Mouse (Mus musculus) MEL (cell line): Measurements from ENCODE around the gene 1110065P20Rik. TPM values are rescaled to one million over a fixed set of nuclear protein-coding genes. Genes with fewer than 3 reads are reported as not detected.

ENCODE experiments used
- DNase-seq: peaks from one replicate; pipeline ENCODE4 v3.0.0; 2011; ENCODE audit warnings: low read depth, low spot score
- H3K27ac ChIP-seq: 2 replicates; pipeline ENCODE4 v1.5.1; 2012; ENCODE audit warnings: low read depth, mild to moderate bottlenecking, control low read depth, low read length, moderate library complexity; ENCODE audit not compliant: control insufficient read depth
- H3K27me3 ChIP-seq, 2 experiments: fragments of 150-350 bp in 1 of 2; sonication (generic) in 1 of 2; 2 replicates each; pipeline ENCODE4 v1.6.1; 2012; ENCODE audit warnings: low read length in 2 of 2, mild to moderate bottlenecking in 2 of 2, improper control_type of control experiment in 1 of 2, moderate library complexity in 1 of 2; ENCODE audit not compliant: insufficient read depth in 2 of 2, control insufficient read depth in 1 of 2
- H3K36me3 ChIP-seq, 2 experiments: 2 replicates each; pipeline ENCODE4 v1.6.1; 2012 to 2014; ENCODE audit warnings: low read length in 2 of 2, improper control_type of control experiment in 1 of 2, inconsistent platforms in 1 of 2, mild to moderate bottlenecking in 1 of 2; ENCODE audit not compliant: insufficient read depth in 2 of 2, control insufficient read depth in 1 of 2
- H3K4me1 ChIP-seq, 2 experiments: fragments of 150-350 bp in 1 of 2; sonication (generic) in 1 of 2; 2 replicates each; pipeline ENCODE4 v1.6.1; 2012; ENCODE audit warnings: low read length in 2 of 2, improper control_type of control experiment in 1 of 2, mild to moderate bottlenecking in 1 of 2; ENCODE audit not compliant: insufficient read depth in 2 of 2, control insufficient read depth in 1 of 2
- H3K4me3 ChIP-seq, 2 experiments: fragments of 150-350 bp in 1 of 2; sonication (generic) in 1 of 2; 2 replicates each; pipeline ENCODE4 v1.5.1; 2012; ENCODE audit warnings: low read depth in 2 of 2, low read length in 2 of 2, mild to moderate bottlenecking in 2 of 2, moderate library complexity in 2 of 2, control low read depth in 1 of 2, improper control_type of control experiment in 1 of 2; ENCODE audit not compliant: control insufficient read depth in 1 of 2, insufficient read depth in 1 of 2
- H3K79me2 ChIP-seq: 2 replicates; pipeline ENCODE4 v1.6.1; 2012; ENCODE audit warnings: mild to moderate bottlenecking, low read length, moderate library complexity; ENCODE audit not compliant: control insufficient read depth, poor library complexity, insufficient read depth
- H3K9ac ChIP-seq: 2 replicates; pipeline ENCODE4 v1.6.1; 2012; ENCODE audit warnings: low read depth, mild to moderate bottlenecking, control low read depth, low read length, moderate library complexity; ENCODE audit not compliant: control insufficient read depth, poor library complexity, severe bottlenecking
- H3K9me3 ChIP-seq: fragments of 150-350 bp; sonication (generic); replicated peaks from 2 replicates; pipeline ENCODE4 v1.6.1; 2012; ENCODE audit warnings: mild to moderate bottlenecking, low read length, improper control_type of control experiment, moderate library complexity; ENCODE audit not compliant: insufficient read depth
- BHLHE40 ChIP-seq: IDR thresholded peaks from 2 replicates; pipeline ENCODE4 v1.6.1; 2012; ENCODE audit warnings: low read depth, mild to moderate bottlenecking, inconsistent platforms, low read length, improper control_type of control experiment, borderline replicate concordance
- CHD1 ChIP-seq: IDR thresholded peaks from 2 replicates; pipeline ENCODE4 v1.6.1; 2012; ENCODE audit warnings: low read depth, mild to moderate bottlenecking, inconsistent platforms, low read length, improper control_type of control experiment
- CHD2 ChIP-seq: IDR thresholded peaks from 2 replicates; pipeline ENCODE4 v1.6.1; 2011; ENCODE audit warnings: low read length, improper control_type of control experiment
- EP300 ChIP-seq, 2 experiments: IDR thresholded peaks; 2 replicates each; pipeline ENCODE4 v1.6.1; 2011; ENCODE audit warnings: improper control_type of control experiment in 2 of 2, low read length in 2 of 2, low read depth in 1 of 2, mild to moderate bottlenecking in 1 of 2
- GATA1 ChIP-seq: IDR thresholded peaks from 2 replicates; pipeline ENCODE4 v1.6.1; 2011; ENCODE audit warnings: low read depth, low read length, improper control_type of control experiment
- HCFC1 ChIP-seq: IDR thresholded peaks from 2 replicates; pipeline ENCODE4 v1.6.1; 2012; ENCODE audit warnings: low read depth, mild to moderate bottlenecking, inconsistent platforms, low read length, improper control_type of control experiment, moderate library complexity
- JUND ChIP-seq: IDR thresholded peaks from 2 replicates; pipeline ENCODE4 v1.6.1; 2011; ENCODE audit warnings: low read depth, mild to moderate bottlenecking, improper control_type of control experiment, low read length
- KAT2A ChIP-seq: conservative IDR thresholded peaks from 2 replicates; pipeline ENCODE4 v1.6.1; 2012; ENCODE audit warnings: low read depth, low read length, improper control_type of control experiment, inconsistent platforms
- MAFK ChIP-seq: IDR thresholded peaks from 2 replicates; pipeline ENCODE4 v1.6.1; 2011; ENCODE audit warnings: low read depth, mild to moderate bottlenecking, low read length, improper control_type of control experiment, borderline replicate concordance
- MEF2A ChIP-seq: IDR thresholded peaks from 2 replicates; pipeline ENCODE4 v1.6.1; 2014; ENCODE audit warnings: low read depth, mild to moderate bottlenecking, inconsistent platforms, low read length, improper control_type of control experiment; ENCODE audit not compliant: poor library complexity, insufficient replicate concordance, severe bottlenecking; ENCODE audit errors: extremely low read depth
- MYB ChIP-seq: IDR thresholded peaks from 2 replicates; pipeline ENCODE4 v1.6.1; 2011; ENCODE audit warnings: mild to moderate bottlenecking, low read depth, low read length, improper control_type of control experiment
- MYC ChIP-seq: IDR thresholded peaks from 2 replicates; pipeline ENCODE4 v1.6.1; 2011; ENCODE audit warnings: low read depth, mild to moderate bottlenecking, low read length, improper control_type of control experiment, moderate library complexity
- NELFE ChIP-seq: IDR thresholded peaks from 2 replicates; pipeline ENCODE4 v1.6.1; 2011; ENCODE audit warnings: low read depth, low read length, improper control_type of control experiment
- POLR2A ChIP-seq, 2 experiments: IDR thresholded peaks; 2 replicates each; pipeline ENCODE4 v1.6.1; 2011 to 2012; ENCODE audit warnings: low read length in 2 of 2, mild to moderate bottlenecking in 2 of 2, control low read depth in 1 of 2, improper control_type of control experiment in 1 of 2, low read depth in 1 of 2, moderate library complexity in 1 of 2; ENCODE audit not compliant: control insufficient read depth in 1 of 2, insufficient read depth in 1 of 2, poor library complexity in 1 of 2
- POLR2AphosphoS2 ChIP-seq: IDR thresholded peaks from 2 replicates; pipeline ENCODE4 v1.6.1; 2011; ENCODE audit warnings: low read length, improper control_type of control experiment
- POLR2AphosphoS5 ChIP-seq: IDR thresholded peaks from 2 replicates; pipeline ENCODE4 v1.6.1; 2012; ENCODE audit warnings: low read depth, borderline replicate concordance, mild to moderate bottlenecking, inconsistent platforms, low read length, moderate library complexity, mixed read lengths
- TBP ChIP-seq: IDR thresholded peaks from 2 replicates; pipeline ENCODE4 v1.8.0; 2011; ENCODE audit warnings: low read depth, low read length, improper control_type of control experiment
- TCF12 ChIP-seq: IDR thresholded peaks from 2 replicates; pipeline ENCODE4 v1.6.1; 2014; ENCODE audit warnings: low read depth, mild to moderate bottlenecking, inconsistent platforms, low read length, improper control_type of control experiment, moderate library complexity
- UBTF ChIP-seq: IDR thresholded peaks from 2 replicates; pipeline ENCODE4 v1.6.1; 2012; ENCODE audit warnings: low read depth, mild to moderate bottlenecking, inconsistent platforms, low read length, improper control_type of control experiment, moderate library complexity, borderline replicate concordance; ENCODE audit not compliant: insufficient read depth
- USF2 ChIP-seq, 2 experiments: IDR thresholded peaks; 2 replicates each; pipeline ENCODE4 v1.6.1; 2011 to 2012; ENCODE audit warnings: improper control_type of control experiment in 2 of 2, low read length in 2 of 2, borderline replicate concordance in 1 of 2, inconsistent platforms in 1 of 2, low read depth in 1 of 2, mild to moderate bottlenecking in 1 of 2; ENCODE audit not compliant: insufficient read depth in 1 of 2
- polyA plus RNA-seq, 2 experiments: library from polyadenylated mRNA; stranded (reverse) in 1 of 2; unstranded in 1 of 2; fragments of >175 nt in 1 of 2; fragments of >200 nt in 1 of 2; gene quantifications; 2 replicates each; pipeline versions ENCODE4 v1.2.1 to v1.2.4; 2012; ENCODE audit warnings: low replicate concordance in 2 of 2, low read depth in 1 of 2; ENCODE audit not compliant: insufficient read length in 2 of 2, insufficient read depth in 1 of 2, missing spikeins in 1 of 2
- total RNA-seq: library from RNA; depleted of rRNA; stranded (reverse); fragments of 300-350 nt; gene quantifications from 2 replicates; pipeline ENCODE4 v1.2.3, GENCODE M21; 2012

Gene 1110065P20Rik
- total and polyA plus RNA-seq, 3 experiments, result 43.4 to 50.9 TPM; not detected in 1

DNA sequence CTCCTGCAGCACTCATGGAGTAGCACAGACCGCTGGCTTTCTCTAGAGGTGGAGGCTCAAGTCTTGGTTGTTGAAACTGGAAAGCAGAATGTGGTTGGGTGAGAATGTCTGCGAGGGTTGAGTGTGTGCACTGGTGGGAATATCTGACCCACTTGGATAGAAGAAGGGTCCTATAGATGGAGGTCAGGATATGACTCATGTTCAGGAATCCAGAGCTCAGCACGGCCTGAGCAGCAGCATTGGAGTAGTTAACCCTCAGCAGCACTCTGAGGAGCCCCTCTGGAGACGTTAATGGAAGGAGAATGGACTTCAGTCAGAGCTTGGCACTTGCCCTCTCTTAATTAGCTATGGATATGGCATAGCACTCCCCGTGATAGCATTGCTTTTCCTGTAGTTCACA, 21.3 kb downstream of the 1110065P20Rik start:
- peaks cover 0 to 11% of the 10 kb centered on the region in 2 experiments; a peak in 2 of 4 replicates for H3K36me3 ChIP-seq
- no peak overlapping the region for H3K9ac ChIP-seq
- H3K4me3 ChIP-seq, result no peak overlapping the region

DNA sequence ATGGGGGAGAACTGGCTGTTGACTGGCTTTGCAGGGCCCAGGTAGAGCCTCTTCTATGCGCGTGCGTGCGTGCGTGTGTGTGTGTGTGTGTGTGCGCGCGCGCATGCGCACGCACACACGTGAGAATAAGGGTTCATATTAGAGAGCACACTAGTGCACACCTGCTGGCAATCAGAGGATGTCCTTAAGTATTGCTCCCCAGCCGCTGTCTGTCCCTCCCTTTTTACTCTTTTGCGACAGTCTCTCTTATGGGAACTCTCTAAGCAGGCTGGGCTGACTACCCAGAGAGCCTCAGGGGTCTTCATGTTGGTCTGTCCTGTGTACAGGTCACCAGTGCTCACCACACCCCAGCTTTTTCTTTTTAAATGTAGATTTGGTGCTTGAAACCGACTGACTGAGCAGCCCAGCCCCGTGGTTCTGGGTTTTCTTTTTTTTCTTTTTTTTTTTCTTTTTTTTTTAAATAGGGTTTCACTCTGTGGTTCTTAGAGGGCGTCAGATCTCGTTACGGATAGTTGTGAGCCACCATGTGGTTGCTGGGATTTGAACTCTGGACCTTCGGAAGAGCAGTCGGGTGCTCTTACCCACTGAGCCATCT, 25.5 kb downstream of the 1110065P20Rik start:
- no peaks in the 10 kb centered on the region for H3K4me1 ChIP-seq
- H3K9me3 ChIP-seq, result no peaks in the 10 kb centered on the region
- H3K27me3 ChIP-seq, result no peaks in the 10 kb centered on the region
- no peak for TF ChIP-seq USF2 (IDR thresholded peaks at IDR 0.05; ENCODE audit: borderline replicate concordance in 1 of 2, insufficient read depth in 1 of 2, low read depth in 1 of 2, low read length in 2 of 2)
- no peak for TF ChIP-seq POLR2AphosphoS5
- no peak for TF ChIP-seq POLR2AphosphoS2
- no peak for TF ChIP-seq TCF12
- TF ChIP-seq UBTF, result no peak
- no peak for TF ChIP-seq MEF2A
- TF ChIP-seq MAFK, result no peak
- no peak for TF ChIP-seq POLR2A (IDR thresholded peaks at IDR 0.05; ENCODE audit: control insufficient read depth in 1 of 2, insufficient read depth in 1 of 2, low read depth in 1 of 2, low read length in 2 of 2, poor library complexity in 1 of 2)
- TF ChIP-seq NELFE, result no peak
- TF ChIP-seq GATA1, result no peak
- TF ChIP-seq BHLHE40, result no peak
- no peak for TF ChIP-seq JUND
- TF ChIP-seq, all 39 proteins: peak for 0
- H3K36me3 ChIP-seq, result peaks cover 0 to 10% of the 10 kb centered on the region in 2 experiments; a peak in 2 of 4 replicates
- H3K4me3 ChIP-seq, result no peak overlapping the region
- H3K9ac ChIP-seq, result no peak overlapping the region
- DNase-seq, result no peak
- no peaks in the 10 kb centered on the region for H3K79me2 ChIP-seq
- no peak overlapping the region for H3K27ac ChIP-seq

More for the DNA sequence above, 21.3 kb downstream of the 1110065P20Rik start:
- Histone ChIP-seq H3K4me1 (no peaks in the 10 kb centered on the region), H3K27ac (no peak overlapping the region), H3K9me3 (no peaks in the 10 kb centered on the region), H3K27me3 (no peaks in the 10 kb centered on the region), H3K79me2 (no peaks in the 10 kb centered on the region)
- no peak for TF ChIP-seq KAT2A
- no peak for TF ChIP-seq MYB
- no peak for TF ChIP-seq GATA1
- TF ChIP-seq CHD1, result no peak
- TF ChIP-seq CHD2, result no peak
- TF ChIP-seq MYC, result no peak
- no peak for TF ChIP-seq TBP
- no peak for TF ChIP-seq TCF12
- TF ChIP-seq EP300 (IDR thresholded peaks at IDR 0.05; ENCODE audit: low read depth in 1 of 2, low read length in 2 of 2), result no peak
- TF ChIP-seq HCFC1, result no peak
- no peak for DNase-seq
